22 mouse cellular contexts compared by ENCODE assay signal in the genomic region with DNA sequence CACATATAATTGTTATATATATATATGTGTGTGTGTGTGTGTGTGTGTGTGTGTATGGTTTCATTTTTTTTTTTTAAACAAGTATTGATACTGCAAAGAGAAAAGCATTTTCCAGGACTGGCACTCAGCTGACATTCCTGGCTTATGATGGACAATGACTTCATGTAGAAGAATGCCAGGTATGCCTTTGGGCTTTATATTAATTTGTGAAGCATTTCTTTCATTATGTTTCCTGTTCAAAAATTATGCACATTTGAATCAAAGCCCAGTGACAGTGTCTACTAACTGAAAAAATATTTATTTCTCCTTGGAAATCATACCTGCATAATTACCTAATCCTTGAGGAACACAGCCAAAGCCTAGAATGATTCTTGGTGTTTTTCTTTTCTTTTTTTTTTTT.
A peak's percentile ranks its signal among the peaks of the same experiment; 100 is the strongest.
DNase-seq lines count a peak whose midpoint lies in the region; ATAC-seq and TF ChIP-seq lines count a peak whose summit lies in the region.
"Had no signal": no experiment of that assay in that cellular context is flagged by ENCODE, and none has a peak within 500 bp of the region (broad histone marks: within the 10 kb centered on the region; RNA-seq: fewer than 3 reads in every experiment).

No protein-coding gene starts in this region.

- DNase-seq in 3134 (ENCODE audit: extremely low read depth, insufficient read length, low spot score) (peak; percentile 42), Patski (ENCODE audit: low read depth, low spot score) (peak; percentile 31)
- DNase-seq in Muller cell, postnatal 12 days (ENCODE audit: inconsistent ontology term), result peak; percentile 90
- no peak for DNase-seq in embryo, embryonic 9.5 days (ENCODE audit: extremely low spot score)
- DNase-seq in right cerebral cortex, postnatal 36 days (ENCODE audit: low spot score in 2 of 2), result no peak
- DNase-seq in gastrocnemius, postnatal 10 days, result no peak
- DNase-seq: adrenal gland, adult 2 months; adrenal gland, postnatal 10 days; adrenal gland, postnatal 25 days; B cell, adult 2 months; cerebellum, adult 11 months; cerebellum, adult 18-20 months; cerebellum, adult 8-10 months; cerebellum, adult 9-11 months; cerebellum, postnatal 14 days; cerebellum, postnatal 36 days had no signal

- TF ChIP-seq CTCF in Patski (IDR thresholded peaks at IDR 0.05), result no peak

- POLR2A ChIA-PET in Patski (lab: Charles Lee), result interaction anchor here (0.6 to 0.7 kb wide), 2 partner anchors 114 to 204 kb away, joined by 6 to 8 read pairs; no protein-coding TSS in a partner anchor

- CTCF ChIA-PET in Patski (lab: Charles Lee), result no interaction called here

- ATAC-seq in Patski, result peak; percentile 68
- ATAC-seq: CD4-positive, CD25-positive, alpha-beta regulatory T cell, adult 4 months; forebrain, embryonic 14.5 days; forebrain, embryonic 16.5 days had no signal

- H3K27me3 ChIP-seq in Patski, result no peaks in the 10 kb centered on the region
- H3K27me3 ChIP-seq: CH12.LX; embryonic facial prominence, embryonic 12.5 days; forebrain, embryonic 12.5 days had no signal

- in situ Hi-C loops in Patski (cut with MboI; ENCODE audit: low pct_unique_long_range_greater_than_20kb), result no loop called here

Comparison
In these comparisons a context has a peak if more than half of its experiments do, and no peak if none do; other contexts are left out.
1. DNase-seq: peak in 3134 (single experiment), Muller cell, postnatal 12 days (single experiment) and Patski (single experiment); none in embryo, embryonic 9.5 days (single experiment), right cerebral cortex, postnatal 36 days (0 of 2) and gastrocnemius, postnatal 10 days (single experiment).